Mouse (Mus musculus) brain, embryonic 14.5 days (tissue): ENCODE results near the gene Csrp1.

ENCODE experiments used
- CTCF ChIP-seq: fragments of 200-500 bp; IDR thresholded peaks from 2 replicates; pipeline ENCODE4 v1.5.1; 2012; ENCODE audit warnings: inconsistent platforms, mild to moderate bottlenecking, moderate library complexity, borderline replicate concordance; ENCODE audit not compliant: insufficient read depth, insufficient read length; ENCODE audit errors: extremely low read depth
- POLR2A ChIP-seq: fragments of 200-500 bp; IDR thresholded peaks from 2 replicates; pipeline ENCODE4 v1.6.1; 2012; ENCODE audit warnings: mild to moderate bottlenecking, inconsistent platforms, borderline replicate concordance; ENCODE audit not compliant: poor library complexity, insufficient read depth, insufficient read length, severe bottlenecking; ENCODE audit errors: extremely low read depth

GRCm38 (mm10) chr1:135746248-135746647, 26.4 kb downstream of the Csrp1 start:
- TF ChIP-seq CTCF (no peak), POLR2A (no peak)
